In genomic region chr10:95001650-95002049, GRCm38 (mm10) we compare ENCODE assay signal across 19 mouse cellular contexts. TPM values are rescaled to one million over a fixed set of nuclear protein-coding genes. Genes with fewer than 3 reads are reported as not detected.
"Had no signal": no experiment of that assay in that cellular context is flagged by ENCODE, and none has a peak within 500 bp of the region (broad histone marks: within the 10 kb centered on the region; RNA-seq: fewer than 3 reads in every experiment).

No protein-coding gene starts in this region.

- H3K27ac ChIP-seq: lung, embryonic 15.5 days; macrophage; midbrain, embryonic 10.5 days; midbrain, embryonic 12.5 days; neural tube, embryonic 13.5 days; stomach, embryonic 15.5 days had no signal

- ATAC-seq: liver, postnatal 0 days; lung, postnatal 0 days; midbrain, embryonic 16.5 days had no signal

- H3K4me3 ChIP-seq: lung, embryonic 15.5 days; megakaryocyte, embryonic 14.5 days; midbrain, embryonic 10.5 days; midbrain, embryonic 12.5 days; myocyte; neural tube, embryonic 13.5 days; stomach, embryonic 15.5 days had no signal

- H3K27me3 ChIP-seq: lung, embryonic 15.5 days; midbrain, embryonic 12.5 days; neural tube, embryonic 13.5 days; stomach, embryonic 15.5 days had no signal

- DNase-seq: liver, postnatal 0 days; lung, adult 2 months; lung, postnatal 14 days; lung, postnatal 36 days; midbrain, embryonic 14.5 days; right cerebral cortex, postnatal 14 days; thymus, adult 18-20 months; thymus, postnatal 14 days; thymus, postnatal 36 days had no signal

- H3K9me3 ChIP-seq: lung, embryonic 15.5 days; midbrain, embryonic 12.5 days; neural tube, embryonic 13.5 days had no signal

- H3K9ac ChIP-seq: liver, postnatal 0 days; lung, embryonic 15.5 days; midbrain, embryonic 12.5 days; neural tube, embryonic 13.5 days; stomach, embryonic 15.5 days had no signal

- H3K36me3 ChIP-seq: lung, embryonic 15.5 days; midbrain, embryonic 10.5 days; midbrain, embryonic 12.5 days; neural tube, embryonic 13.5 days; stomach, embryonic 15.5 days had no signal

- H3K4me1 ChIP-seq: megakaryocyte, embryonic 14.5 days; midbrain, embryonic 10.5 days; neural tube, embryonic 13.5 days; stomach, embryonic 15.5 days had no signal

- H3K4me2 ChIP-seq: lung, embryonic 15.5 days; midbrain, embryonic 12.5 days; neural tube, embryonic 13.5 days; stomach, embryonic 15.5 days had no signal

RNA-seq across cellular contexts. Expression of gene Plxnc1, which starts 57.0 kb away (rescaled TPM):
- polyA plus RNA-seq: myocyte had no signal
